Mouse (Mus musculus) heart, postnatal 0 days (tissue): ENCODE results near the gene Slc30a1.

ENCODE experiments used
- CTCF ChIP-seq: IDR thresholded peaks from 2 replicates; pipeline ENCODE4 v1.5.1; 2016; ENCODE audit warnings: antibody characterized with exemption, control low read depth, low read depth
- EP300 ChIP-seq: IDR thresholded peaks from 2 replicates; pipeline ENCODE4 v1.6.1; 2016; ENCODE audit warnings: antibody characterized with exemption, low read depth

- TF ChIP-seq CTCF, result no peak
- no peak for TF ChIP-seq EP300
Measured at GRCm38 (mm10) chr1:191925496-191925895, 18.9 kb downstream of the Slc30a1 start.
